Mouse (Mus musculus) stomach, postnatal 0 days (tissue): ENCODE data around the gene Ltbp1. TPM values are rescaled to one million over a fixed set of nuclear protein-coding genes. Genes with fewer than 3 reads are reported as not detected.

Experiments
- ATAC-seq: fragments of 200-750 bp; cut with Nextera tagmentation; 2 replicates; pipeline ENCODE4 v1.8.0; 2017; ENCODE audit not compliant: low FRiP score, low TSS enrichment
- DNase-seq: peaks from one replicate; pipeline ENCODE4 v3.0.0-alpha.2; 2016; ENCODE audit warnings: low spot score
- H3K27ac ChIP-seq: fragments of 300-500 bp; sonication (generic); replicated peaks from 2 replicates; pipeline ENCODE4 v1.5.1; 2014; ENCODE audit warnings: mild to moderate bottlenecking, control low read depth
- H3K27me3 ChIP-seq: fragments of 300-500 bp; sonication (generic); 2 replicates; pipeline ENCODE4 v1.6.1; 2014; ENCODE audit warnings: low read length; ENCODE audit not compliant: control insufficient read depth, insufficient read depth
- H3K36me3 ChIP-seq: fragments of 300-500 bp; sonication (generic); 2 replicates; pipeline ENCODE4 v1.6.1; 2014; ENCODE audit warnings: low read length, mixed read lengths; ENCODE audit not compliant: control insufficient read depth, insufficient read depth
- H3K4me1 ChIP-seq: fragments of 300-500 bp; sonication (generic); replicated peaks from 2 replicates; pipeline ENCODE4 v1.6.1; 2014; ENCODE audit warnings: antibody characterized with exemption; ENCODE audit not compliant: control insufficient read depth, insufficient read depth
- H3K4me2 ChIP-seq: fragments of 300-500 bp; sonication (generic); replicated peaks from 2 replicates; pipeline ENCODE4 v1.6.1; 2014; ENCODE audit warnings: low read depth, mild to moderate bottlenecking, control low read depth, moderate library complexity
- H3K4me3 ChIP-seq: fragments of 300-500 bp; sonication (generic); 2 replicates; pipeline ENCODE4 v1.5.1; 2014; ENCODE audit warnings: low read depth, low read length, control low read depth
- H3K9ac ChIP-seq: fragments of 300-500 bp; sonication (generic); 2 replicates; pipeline ENCODE4 v1.6.1; 2014; ENCODE audit warnings: mild to moderate bottlenecking, low read length, control low read depth, mixed read lengths
- H3K9me3 ChIP-seq: fragments of 300-500 bp; sonication (generic); 2 replicates; pipeline ENCODE4 v1.6.1; 2016; ENCODE audit warnings: low read length; ENCODE audit not compliant: control insufficient read depth
- CTCF ChIP-seq: IDR thresholded peaks from 2 replicates; pipeline ENCODE4 v1.5.1; 2016; ENCODE audit warnings: antibody characterized with exemption, low read depth, mild to moderate bottlenecking, moderate library complexity
- EP300 ChIP-seq: optimal IDR thresholded peaks from 2 replicates; pipeline ENCODE3; 2016; ENCODE audit warnings: antibody characterized with exemption
- WGBS: fragments of 180-500 bp; shearing (Covaris S2); extraction: QIAGEN DNeasy Blood & Tissue Kit; methylation state at CpG from one replicate; pipeline ENCODE4 v1.1.7; 2014; 5-methylcytosine and 5-hydroxymethylcytosine counted together
- polyA plus RNA-seq: library from polyadenylated mRNA; unstranded; fragments of >200 nt; fragmentation: Nextera tagmentation; extraction: Ambion mirVana; gene quantifications from 2 replicates; pipeline ENCODE4 v1.2.1, GENCODE M21; 2015

Gene Ltbp1
- polyA plus RNA-seq, 1 experiment from 2014 or later = 16.2 TPM

- Histone ChIP-seq H3K4me3 (no peak overlapping the region), H3K9ac (no peak overlapping the region), H3K36me3 (no peaks in the 10 kb centered on the region), H3K4me2 (no peak overlapping the region), H3K4me1 (no peaks in the 10 kb centered on the region), H3K27ac (no peak overlapping the region), H3K27me3 (no peaks in the 10 kb centered on the region), H3K9me3 (no peaks in the 10 kb centered on the region)
- no peak for TF ChIP-seq CTCF
- TF ChIP-seq EP300 = no peak
- 75% methylated on average over 6 of the region's 6 CpGs for WGBS
- no peak for ATAC-seq
- DNase-seq = no peak
These were observed 213.3 kb downstream of the Ltbp1 start for GRCm38 (mm10) chr17:75218700-75219099.

GRCm38 (mm10) chr17:75228321-75228720 lies 223.0 kb downstream of the Ltbp1 start:
- H3K27ac ChIP-seq = no peak overlapping the region
- H3K4me2 ChIP-seq = no peak overlapping the region
- ATAC-seq (no peak), DNase-seq (no peak)
- TF ChIP-seq CTCF (no peak), EP300 (no peak)
- 41% methylated on average over 3 of the region's 3 CpGs for WGBS
- H3K9me3 ChIP-seq = no peaks in the 10 kb centered on the region
- no peak overlapping the region for H3K4me3 ChIP-seq
- no peaks in the 10 kb centered on the region for H3K36me3 ChIP-seq
- H3K9ac ChIP-seq = no peak overlapping the region
- H3K27me3 ChIP-seq = no peaks in the 10 kb centered on the region
- no peaks in the 10 kb centered on the region for H3K4me1 ChIP-seq

- Histone ChIP-seq H3K4me2 (no peak overlapping the region), H3K4me1 (no peaks in the 10 kb centered on the region), H3K36me3 (no peaks in the 10 kb centered on the region), H3K9me3 (no peaks in the 10 kb centered on the region), H3K9ac (no peak overlapping the region), H3K27ac (no peak overlapping the region), H3K4me3 (no peak overlapping the region), H3K27me3 (no peaks in the 10 kb centered on the region)
- TF ChIP-seq EP300 (no peak), CTCF (no peak)
- no peak for DNase-seq
- ATAC-seq = no peak
- 41% methylated on average over 2 of the region's 2 CpGs for WGBS
These were observed 227.8 kb downstream of the Ltbp1 start for GRCm38 (mm10) chr17:75233206-75233605.

GRCm38 (mm10) chr17:75233923-75234322 lies 228.6 kb downstream of the Ltbp1 start:
- TF ChIP-seq EP300 = no peak
- no peak for TF ChIP-seq CTCF

GRCm38 (mm10) chr17:75235781-75236180 lies 230.4 kb downstream of the Ltbp1 start:
- DNase-seq (peak; percentile 21), ATAC-seq (no peak)
- H3K27ac ChIP-seq = 0 out of 2 replicates have a peak overlapping the region, but pooled peaks have one; percentile 4
- WGBS = 65% methylated on average over 3 of the region's 3 CpGs
- no peak overlapping the region for H3K4me3 ChIP-seq
- H3K9me3 ChIP-seq = no peaks in the 10 kb centered on the region
- H3K4me1 ChIP-seq = no peaks in the 10 kb centered on the region
- no peaks in the 10 kb centered on the region for H3K27me3 ChIP-seq
- no peak for TF ChIP-seq EP300
- no peak for TF ChIP-seq CTCF
- no peak overlapping the region for H3K4me2 ChIP-seq
- H3K36me3 ChIP-seq = no peaks in the 10 kb centered on the region
- no peak overlapping the region for H3K9ac ChIP-seq

More at GRCm38 (mm10) chr17:75233923-75234322, 228.6 kb downstream of the Ltbp1 start:
- Histone ChIP-seq H3K4me1 (no peaks in the 10 kb centered on the region), H3K9ac (no peak overlapping the region), H3K27ac (no peak overlapping the region), H3K36me3 (no peaks in the 10 kb centered on the region), H3K4me2 (no peak overlapping the region), H3K9me3 (no peaks in the 10 kb centered on the region), H3K4me3 (no peak overlapping the region), H3K27me3 (no peaks in the 10 kb centered on the region)
- WGBS = 71% methylated on average over 4 of the region's 4 CpGs
- no peak for ATAC-seq
- no peak for DNase-seq

GRCm38 (mm10) chr17:75236543-75236942 lies 231.2 kb downstream of the Ltbp1 start:
- 78% methylated on average over 2 of the region's 2 CpGs for WGBS
- no peak for DNase-seq
- no peak overlapping the region for H3K9ac ChIP-seq

More at GRCm38 (mm10) chr17:75236543-75236942, 231.2 kb downstream of the Ltbp1 start:
- no peak for ATAC-seq
- Histone ChIP-seq H3K9me3 (no peaks in the 10 kb centered on the region), H3K4me3 (no peak overlapping the region), H3K36me3 (no peaks in the 10 kb centered on the region), H3K27ac (no peak overlapping the region), H3K4me1 (no peaks in the 10 kb centered on the region), H3K4me2 (no peak overlapping the region), H3K27me3 (no peaks in the 10 kb centered on the region)
- TF ChIP-seq CTCF (no peak), EP300 (no peak)
